8 mouse cellular contexts compared by ENCODE assay signal in the genomic region with DNA sequence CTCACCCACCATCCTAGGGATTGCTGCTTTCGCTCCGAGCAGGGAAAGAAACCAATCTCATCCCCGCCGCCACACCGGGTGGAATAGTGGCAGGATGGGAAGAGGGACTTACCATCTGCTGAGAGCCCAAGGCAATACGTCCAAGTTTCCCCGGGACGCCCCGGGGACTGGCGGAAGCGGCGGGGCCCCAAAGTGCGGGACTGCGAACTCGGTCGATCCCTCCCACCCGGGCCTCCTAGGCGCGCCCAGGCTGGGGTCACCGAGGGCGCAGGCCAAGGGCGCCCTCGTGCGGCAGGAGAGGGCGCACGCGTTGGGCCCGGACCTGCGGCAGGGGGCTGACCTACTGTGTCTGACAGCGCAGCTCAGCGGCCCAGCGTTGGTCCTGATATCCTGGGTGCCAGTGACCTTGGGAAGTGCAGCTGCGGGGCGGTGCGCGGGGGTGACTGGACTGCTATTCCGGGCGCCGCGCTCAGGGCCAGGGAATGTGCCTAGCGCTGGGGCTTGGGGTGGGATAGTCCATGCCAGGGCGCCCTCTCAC. TPM values are rescaled to one million over a fixed set of nuclear protein-coding genes. Genes with fewer than 3 reads are reported as not detected.
DNase-seq lines count a peak whose midpoint lies in the region; ATAC-seq lines count a peak whose summit lies in the region.

A gene (minus strand): TSS at position 169 of the 538 bp plus-strand sequence.

- H3K27ac ChIP-seq in embryonic facial prominence, embryonic 10.5 days (replicated peaks), result peak within 1 kb of the TSS; percentile 49; the same call in 1 of the 2 replicates

- peak within 1 kb of the TSS; percentile 47 for H3K4me3 ChIP-seq in embryonic facial prominence, embryonic 10.5 days

- DNase-seq in 416B (ENCODE audit: low read depth), result peak; percentile 59
- DNase-seq in NIH3T3 (ENCODE audit: low read depth), result peak; percentile 94
- DNase-seq in embryonic facial prominence, embryonic 10.5 days (ENCODE audit: low spot score), result peak; percentile 80
- DNase-seq in heart, adult 8-10 months (ENCODE audit: low spot score), result peak; percentile 72
- peak; percentile 70 for DNase-seq in kidney, postnatal 10 days
- DNase-seq in spleen, postnatal 4 days (ENCODE audit: low spot score in 2 of 2), result peak; percentile 76 to 90

- no peaks in the 10 kb centered on the region for H3K36me3 ChIP-seq in embryonic facial prominence, embryonic 10.5 days (replicated peaks)

- under 1% methylated on average over 42 of the region's 42 CpGs for WGBS in embryonic facial prominence, embryonic 10.5 days

- H3K9me3 ChIP-seq in embryonic facial prominence, embryonic 10.5 days, result no peaks in the 10 kb centered on the region

- H3K4me1 ChIP-seq in embryonic facial prominence, embryonic 10.5 days, result peaks cover 46% of the 10 kb centered on the region

- peak; percentile 70 for ATAC-seq in megakaryocyte, adult 5-6 weeks (ENCODE audit: poor library complexity, severe bottlenecking)
- no peak for ATAC-seq in frontal cortex, adult (ENCODE audit: low TSS enrichment)

- peaks cover 100% of the 10 kb centered on the region for H3K27me3 ChIP-seq in embryonic facial prominence, embryonic 10.5 days (replicated peaks; ENCODE audit: low read depth, poor library complexity, severe bottlenecking)

RNA-seq across cellular contexts. Expression of the gene that starts here (rescaled TPM):
- 0.65 and 0.88 TPM in 2 replicates for polyA plus RNA-seq in embryonic facial prominence, embryonic 10.5 days (2016; fragmentation: Nextera tagmentation; extraction: Ambion mirVana)
- 100 to 1,000 TPM in 2 of 4 experiments, 10 to 100 TPM in 2; 87.9 to 109 (median 99.6) TPM for total RNA-seq in heart, adult 8-10 months (2022)
- 0.07 TPM in 1 of 2 replicates, not detected in the other for total RNA-seq in megakaryocyte, adult 5-6 weeks (2015)
- total RNA-seq in megakaryocyte, adult 5-6 weeks (2017), result not detected in 2 replicates

Comparison
In these comparisons a context has a peak if more than half of its experiments do, and no peak if none do; other contexts are left out.
1. RNA of the gene that starts here (total RNA-seq): 87.9 to 109 TPM in heart, adult 8-10 months; 0.07 TPM in megakaryocyte, adult 5-6 weeks; every median in the first group is over 10 times any median in the second.
2. Peak in DNase-seq, H3K4me3 ChIP-seq and H3K27ac ChIP-seq in embryonic facial prominence, embryonic 10.5 days; RNA of the gene not detected or under 1 TPM.
3. Peak in ATAC-seq in megakaryocyte, adult 5-6 weeks; RNA of the gene not detected or under 1 TPM.
4. Peak in every context shown above with its lines, with median percentiles within 50 percentile points of each other: DNase-seq.